Mouse (Mus musculus) ES-E14 (cell line): ENCODE data around the gene Slc22a22.

ENCODE experiments used
- HCFC1 ChIP-seq: IDR thresholded peaks from 2 replicates; pipeline ENCODE4 v1.6.1; 2012; ENCODE audit warnings: low read length, inconsistent platforms, borderline replicate concordance; ENCODE audit not compliant: insufficient read depth
- ZC3H11A ChIP-seq: IDR thresholded peaks from 2 replicates; pipeline ENCODE4 v1.6.1; 2012; ENCODE audit warnings: low read depth, mild to moderate bottlenecking, inconsistent platforms, low read length, borderline replicate concordance

- no peak for TF ChIP-seq ZC3H11A
- TF ChIP-seq HCFC1: no peak
Observed at GRCm38 (mm10) chr15:57477525-57477924, at the start of gene Slc22a22.
